Mouse (Mus musculus) spleen, adult 2 months (tissue): ENCODE measurements around the gene Slc2a5.

Experiments
- CTCF ChIP-seq: fragments of 200-500 bp; IDR thresholded peaks from 2 replicates; pipeline ENCODE4 v1.5.1; 2011; ENCODE audit warnings: mild to moderate bottlenecking, inconsistent platforms; ENCODE audit not compliant: insufficient read depth, insufficient read length, insufficient replicate concordance; ENCODE audit errors: extremely low read depth
- POLR2A ChIP-seq: fragments of 200-500 bp; IDR thresholded peaks from 2 replicates; pipeline ENCODE4 v1.6.1; 2011; ENCODE audit warnings: low read depth, low read length, inconsistent platforms

GRCm38 (mm10) chr4:150085366-150085765 lies 33.7 kb upstream of the Slc2a5 start:
- TF ChIP-seq CTCF (no peak), POLR2A (no peak)
